ENCODE assay signal across 7 mouse cellular contexts in genomic region chr19:5751742-5752141, GRCm38 (mm10). TPM values are rescaled to one million over a fixed set of nuclear protein-coding genes. Genes with fewer than 3 reads are reported as not detected.
DNase-seq lines count a peak whose midpoint lies in the region; ATAC-seq and TF ChIP-seq lines count a peak whose summit lies in the region.

No protein-coding gene starts in this region.

- H3K9ac ChIP-seq in lung, embryonic 14.5 days = no peak overlapping the region

- intact Hi-C loops in left cerebral cortex, postnatal 4 days (cut with DNase I) = no loop called here
- intact Hi-C loops in left cerebral cortex, postnatal 14 days (cut with DNase I) = no loop called here

- peak; percentile 61 for DNase-seq in left cerebral cortex, postnatal 4 days
- DNase-seq in left cerebral cortex, postnatal 14 days (ENCODE audit: low spot score in 2 of 2) = no peak
- peak; percentile 58 for DNase-seq in embryo, embryonic 11 days
- peak; percentile 75 for DNase-seq in kidney, adult 2 months
- DNase-seq in lung, embryonic 14.5 days = peak; percentile 72
- DNase-seq in layer of hippocampus, adult 18-20 months (ENCODE audit: low spot score in 2 of 2) = no peak

- peak; percentile 36; the same call in 1 of the 2 replicates for ATAC-seq in lung, embryonic 14.5 days (ENCODE audit: insufficient read depth)
- ATAC-seq in frontal cortex, adult (ENCODE audit: low TSS enrichment) = no peak

- no peak overlapping the region for H3K27ac ChIP-seq in kidney, adult 2 months (ENCODE audit: insufficient read depth, low read depth, low read length)
- no peak overlapping the region for H3K27ac ChIP-seq in lung, embryonic 14.5 days (ENCODE audit: low read depth)

- H3K4me2 ChIP-seq in lung, embryonic 14.5 days = peak overlapping the region; percentile 10; the same call in 1 of the 2 replicates

- no peaks in the 10 kb centered on the region for H3K4me1 ChIP-seq in kidney, adult 2 months (ENCODE audit: control insufficient read depth, insufficient read depth, low read length)
- H3K4me1 ChIP-seq in lung, embryonic 14.5 days (ENCODE audit: insufficient read depth) = peaks cover 5% of the 10 kb centered on the region; the same call in 1 of the 2 replicates

- H3K36me3 ChIP-seq in kidney, adult 2 months (ENCODE audit: control insufficient read depth, insufficient read depth, low read length) = no peaks in the 10 kb centered on the region
- H3K36me3 ChIP-seq in lung, embryonic 14.5 days (ENCODE audit: insufficient read depth) = peaks cover 46% of the 10 kb centered on the region; the same call in 1 of the 2 replicates

- H3K27me3 ChIP-seq in kidney, adult 2 months (replicated peaks; ENCODE audit: control insufficient read depth, insufficient read depth, low read length) = no peaks in the 10 kb centered on the region
- peaks cover 27% of the 10 kb centered on the region for H3K27me3 ChIP-seq in lung, embryonic 14.5 days (ENCODE audit: insufficient read depth, low read length)

- no peak overlapping the region for H3K4me3 ChIP-seq in kidney, adult 2 months (ENCODE audit: insufficient read depth, low read depth, low read length)
- no peak overlapping the region for H3K4me3 ChIP-seq in lung, embryonic 14.5 days (ENCODE audit: low read depth, low read length)

- no peak for TF ChIP-seq POLR2A in kidney, adult 2 months (IDR thresholded peaks at IDR 0.05; ENCODE audit: low read depth, low read length)

- 28% methylated on average over 20 of the region's 20 CpGs for WGBS in kidney, adult 2 months
- 8% methylated on average over 20 of the region's 20 CpGs for WGBS in lung, embryonic 14.5 days

- no peaks in the 10 kb centered on the region for H3K9me3 ChIP-seq in lung, embryonic 14.5 days (ENCODE audit: low read depth, low read length)

- no peak for TF ChIP-seq CTCF in kidney, adult 2 months (conservative IDR thresholded peaks at IDR 0.05; ENCODE audit: insufficient read depth, insufficient read length, low read depth, low read length)
- no peak for TF ChIP-seq CTCF in lung, embryonic 14.5 days (IDR thresholded peaks at IDR 0.05; ENCODE audit: low read depth)

RNA-seq across cellular contexts. Expression of gene Ltbp3, which starts 11.0 kb away (rescaled TPM):
- 10 to 100 TPM; 23.8 to 23.9 TPM for total RNA-seq in left cerebral cortex, postnatal 4 days (2021)
- 10 to 100 TPM; 26.6 to 29.0 TPM for total RNA-seq in left cerebral cortex, postnatal 14 days (2021)
- polyA plus RNA-seq in kidney, adult 2 months (2012; rRNA removed) = 52.8 and 61.8 TPM in 2 replicates
- polyA plus RNA-seq in lung, embryonic 14.5 days (2014; fragmentation: Nextera tagmentation; extraction: Ambion mirVana) = 51.8 and 55.9 TPM in 2 replicates
- total RNA-seq in layer of hippocampus, adult 18-20 months (2021) = 10 to 100 TPM; 24.3 to 27.3 TPM

RNA-seq across cellular contexts. Expression of gene Scyl1, which starts 19.5 kb away (rescaled TPM):
- 10 to 100 TPM; 81.7 to 81.8 TPM for total RNA-seq in left cerebral cortex, postnatal 4 days (2021)
- total RNA-seq in left cerebral cortex, postnatal 14 days (2021) = 10 to 100 TPM; 77.7 to 79.5 TPM
- 107 and 134 TPM in 2 replicates for polyA plus RNA-seq in kidney, adult 2 months (2012; rRNA removed)
- polyA plus RNA-seq in lung, embryonic 14.5 days (2014; fragmentation: Nextera tagmentation; extraction: Ambion mirVana) = 74.8 and 84.5 TPM in 2 replicates
- total RNA-seq in layer of hippocampus, adult 18-20 months (2021) = 10 to 100 TPM; 77.3 to 80.3 TPM

RNA-seq across cellular contexts. Expression of gene Fam89b, which starts 22.3 kb away (rescaled TPM):
- 10 to 100 TPM; 72.4 to 72.5 TPM for total RNA-seq in left cerebral cortex, postnatal 4 days (2021)
- total RNA-seq in left cerebral cortex, postnatal 14 days (2021) = 10 to 100 TPM; 38.7 to 39.2 TPM
- polyA plus RNA-seq in kidney, adult 2 months (2012; rRNA removed) = 93.8 and 122 TPM in 2 replicates
- polyA plus RNA-seq in lung, embryonic 14.5 days (2014; fragmentation: Nextera tagmentation; extraction: Ambion mirVana) = 108 and 116 TPM in 2 replicates
- 10 to 100 TPM; 28.5 to 28.6 TPM for total RNA-seq in layer of hippocampus, adult 18-20 months (2021)

RNA-seq across cellular contexts. Expression of gene Ehbp1l1, which starts 25.6 kb away (rescaled TPM):
- 10 to 100 TPM; 41.9 to 48.6 TPM for total RNA-seq in left cerebral cortex, postnatal 4 days (2021)
- total RNA-seq in left cerebral cortex, postnatal 14 days (2021) = 10 to 100 TPM; 36.6 to 37.7 TPM
- polyA plus RNA-seq in kidney, adult 2 months (2012; rRNA removed) = 19.3 and 20.1 TPM in 2 replicates
- polyA plus RNA-seq in lung, embryonic 14.5 days (2014; fragmentation: Nextera tagmentation; extraction: Ambion mirVana) = 15.5 and 17.4 TPM in 2 replicates
- 10 to 100 TPM; 13.9 to 17.2 TPM for total RNA-seq in layer of hippocampus, adult 18-20 months (2021)

RNA-seq across cellular contexts. Expression of gene Kcnk7, which starts 47.6 kb away (rescaled TPM):
- total RNA-seq in left cerebral cortex, postnatal 4 days (2021) = not detected
- total RNA-seq in left cerebral cortex, postnatal 14 days (2021) = not detected
- 0.08 and 0.13 TPM in 2 replicates for polyA plus RNA-seq in kidney, adult 2 months (2012; rRNA removed)
- 0.32 and 0.47 TPM in 2 replicates for polyA plus RNA-seq in lung, embryonic 14.5 days (2014; fragmentation: Nextera tagmentation; extraction: Ambion mirVana)
- total RNA-seq in layer of hippocampus, adult 18-20 months (2021) = not detected

Comparison
In these comparisons a context has a peak if more than half of its experiments do, and no peak if none do; other contexts are left out.
1. DNase-seq: peak in left cerebral cortex, postnatal 4 days (single experiment), embryo, embryonic 11 days (single experiment), kidney, adult 2 months (single experiment) and lung, embryonic 14.5 days (single experiment); none in left cerebral cortex, postnatal 14 days (0 of 2) and layer of hippocampus, adult 18-20 months (0 of 2).